Mouse (Mus musculus): ENCODE data around the gene Adh6a. TPM values are rescaled to one million over a fixed set of nuclear protein-coding genes. Genes with fewer than 3 reads are reported as not detected.

Gene Adh6a
- polyA plus RNA-seq, 1 experiment from 2014 or later, result not detected

- Histone ChIP-seq H3K27me3 (ENCODE audit: control insufficient read depth, insufficient read depth, low read depth, low read length) (no peaks in the 10 kb centered on the region), H3K9me3 (replicated peaks; ENCODE audit: control insufficient read depth, low read length, poor library complexity, severe bottlenecking) (no peaks in the 10 kb centered on the region), H3K4me2 (ENCODE audit: low read length) (0 out of 2 replicates have a peak overlapping the region, but pooled peaks have one; percentile 6), H3K4me1 (ENCODE audit: control insufficient read depth, insufficient read depth, low read length) (no peaks in the 10 kb centered on the region; the same call in 1 of the 2 replicates), H3K36me3 (ENCODE audit: control insufficient read depth, insufficient read depth, low read length) (no peaks in the 10 kb centered on the region), H3K9ac (ENCODE audit: low read depth, low read length) (no peak overlapping the region), H3K4me3 (ENCODE audit: low read depth, low read length) (no peak overlapping the region), H3K27ac (ENCODE audit: low read length) (peak overlapping the region; percentile 44; the same call in 1 of the 2 replicates)
- 49% methylated on average over 8 of the region's 8 CpGs for WGBS
- peak; percentile 61; the same call in 1 of the 2 replicates for ATAC-seq
These were observed 6.8 kb upstream of the Adh6a start for GRCm38 (mm10) chr3:138306290-138306683.

- WGBS, result 91% methylated on average over 8 of the region's 8 CpGs
- Histone ChIP-seq H3K36me3 (ENCODE audit: control insufficient read depth, insufficient read depth, low read length) (no peaks in the 10 kb centered on the region), H3K4me1 (ENCODE audit: control insufficient read depth, insufficient read depth, low read length) (no peaks in the 10 kb centered on the region; the same call in 1 of the 2 replicates), H3K27ac (ENCODE audit: low read length) (no peak overlapping the region), H3K9ac (ENCODE audit: low read depth, low read length) (no peak overlapping the region), H3K27me3 (ENCODE audit: control insufficient read depth, insufficient read depth, low read depth, low read length) (no peaks in the 10 kb centered on the region), H3K4me2 (ENCODE audit: low read length) (no peak overlapping the region), H3K9me3 (replicated peaks; ENCODE audit: control insufficient read depth, low read length, poor library complexity, severe bottlenecking) (no peaks in the 10 kb centered on the region), H3K4me3 (ENCODE audit: low read depth, low read length) (no peak overlapping the region)
- ATAC-seq, result no peak
These were observed 3.2 kb upstream of the Adh6a start for GRCm38 (mm10) chr3:138309910-138310309.

GRCm38 (mm10) chr3:138311015-138311414 lies 2.1 kb upstream of the Adh6a start:
- H3K4me2 ChIP-seq (ENCODE audit: low read length), result no peak overlapping the region
- H3K9me3 ChIP-seq (replicated peaks; ENCODE audit: control insufficient read depth, low read length, poor library complexity, severe bottlenecking), result no peaks in the 10 kb centered on the region
- no peaks in the 10 kb centered on the region for H3K27me3 ChIP-seq (ENCODE audit: control insufficient read depth, insufficient read depth, low read depth, low read length)
- H3K36me3 ChIP-seq (ENCODE audit: control insufficient read depth, insufficient read depth, low read length), result no peaks in the 10 kb centered on the region
- no peak for ATAC-seq
- H3K9ac ChIP-seq (ENCODE audit: low read depth, low read length), result no peak overlapping the region
- no peak overlapping the region for H3K4me3 ChIP-seq (ENCODE audit: low read depth, low read length)
- no peak overlapping the region for H3K27ac ChIP-seq (ENCODE audit: low read length)
- H3K4me1 ChIP-seq (ENCODE audit: control insufficient read depth, insufficient read depth, low read length), result no peaks in the 10 kb centered on the region; the same call in 1 of the 2 replicates
- 84% methylated on average over 6 of the region's 6 CpGs for WGBS

- no peak for ATAC-seq
- Histone ChIP-seq H3K4me1 (ENCODE audit: control insufficient read depth, insufficient read depth, low read length) (no peaks in the 10 kb centered on the region), H3K9me3 (replicated peaks; ENCODE audit: control insufficient read depth, low read length, poor library complexity, severe bottlenecking) (no peaks in the 10 kb centered on the region), H3K4me2 (ENCODE audit: low read length) (no peak overlapping the region), H3K36me3 (ENCODE audit: control insufficient read depth, insufficient read depth, low read length) (no peaks in the 10 kb centered on the region), H3K27me3 (ENCODE audit: control insufficient read depth, insufficient read depth, low read depth, low read length) (no peaks in the 10 kb centered on the region), H3K9ac (ENCODE audit: low read depth, low read length) (no peak overlapping the region), H3K27ac (ENCODE audit: low read length) (no peak overlapping the region), H3K4me3 (ENCODE audit: low read depth, low read length) (no peak overlapping the region)
- 82% methylated on average over 2 of the region's 2 CpGs for WGBS
These were observed 3.9 kb downstream of the Adh6a start for GRCm38 (mm10) chr3:138316908-138317472.

- H3K27ac ChIP-seq (ENCODE audit: low read length), result no peak overlapping the region
- H3K4me1 ChIP-seq (ENCODE audit: control insufficient read depth, insufficient read depth, low read length), result no peaks in the 10 kb centered on the region
- H3K9me3 ChIP-seq (replicated peaks; ENCODE audit: control insufficient read depth, low read length, poor library complexity, severe bottlenecking), result peaks cover 8% of the 10 kb centered on the region; the same call in 1 of the 2 replicates
- 94% methylated on average over 17 of the region's 17 CpGs for WGBS
- H3K27me3 ChIP-seq (ENCODE audit: control insufficient read depth, insufficient read depth, low read depth, low read length), result no peaks in the 10 kb centered on the region
- no peak for ATAC-seq
- H3K4me3 ChIP-seq (ENCODE audit: low read depth, low read length), result no peak overlapping the region
- H3K9ac ChIP-seq (ENCODE audit: low read depth, low read length), result no peak overlapping the region
- H3K4me2 ChIP-seq (ENCODE audit: low read length), result no peak overlapping the region
- no peaks in the 10 kb centered on the region for H3K36me3 ChIP-seq (ENCODE audit: control insufficient read depth, insufficient read depth, low read length)
These were observed 11.9 kb downstream of the Adh6a start for GRCm38 (mm10) chr3:138325001-138325400.

- H3K9me3 ChIP-seq (replicated peaks; ENCODE audit: control insufficient read depth, low read length, poor library complexity, severe bottlenecking), result peaks cover 8% of the 10 kb centered on the region; the same call in 1 of the 2 replicates
- no peak for ATAC-seq
- no peaks in the 10 kb centered on the region for H3K4me1 ChIP-seq (ENCODE audit: control insufficient read depth, insufficient read depth, low read length)
- no peaks in the 10 kb centered on the region for H3K36me3 ChIP-seq (ENCODE audit: control insufficient read depth, insufficient read depth, low read length)
- no peak overlapping the region for H3K9ac ChIP-seq (ENCODE audit: low read depth, low read length)
- WGBS, result 93% methylated on average over 6 of the region's 6 CpGs
- no peak overlapping the region for H3K4me3 ChIP-seq (ENCODE audit: low read depth, low read length)
- no peaks in the 10 kb centered on the region for H3K27me3 ChIP-seq (ENCODE audit: control insufficient read depth, insufficient read depth, low read depth, low read length)
- no peak overlapping the region for H3K4me2 ChIP-seq (ENCODE audit: low read length)
- H3K27ac ChIP-seq (ENCODE audit: low read length), result no peak overlapping the region
These were observed 12.4 kb downstream of the Adh6a start for GRCm38 (mm10) chr3:138325466-138325865.

- Histone ChIP-seq H3K4me3 (ENCODE audit: low read depth, low read length) (no peak overlapping the region), H3K4me1 (ENCODE audit: control insufficient read depth, insufficient read depth, low read length) (no peaks in the 10 kb centered on the region), H3K36me3 (ENCODE audit: control insufficient read depth, insufficient read depth, low read length) (no peaks in the 10 kb centered on the region), H3K27ac (ENCODE audit: low read length) (no peak overlapping the region), H3K9ac (ENCODE audit: low read depth, low read length) (no peak overlapping the region), H3K4me2 (ENCODE audit: low read length) (no peak overlapping the region), H3K9me3 (replicated peaks; ENCODE audit: control insufficient read depth, low read length, poor library complexity, severe bottlenecking) (no peaks in the 10 kb centered on the region), H3K27me3 (ENCODE audit: control insufficient read depth, insufficient read depth, low read depth, low read length) (no peaks in the 10 kb centered on the region)
- ATAC-seq, result no peak
- WGBS, result 88% methylated on average over 8 of the region's 8 CpGs
These were observed 20.8 kb downstream of the Adh6a start for GRCm38 (mm10) chr3:138333910-138334309.

- no peaks in the 10 kb centered on the region for H3K36me3 ChIP-seq (ENCODE audit: control insufficient read depth, insufficient read depth, low read length)
- WGBS, result 92% methylated on average over 4 of the region's 4 CpGs
- H3K27ac ChIP-seq (ENCODE audit: low read length), result no peak overlapping the region
- no peaks in the 10 kb centered on the region for H3K27me3 ChIP-seq (ENCODE audit: control insufficient read depth, insufficient read depth, low read depth, low read length)
- H3K4me3 ChIP-seq (ENCODE audit: low read depth, low read length), result no peak overlapping the region
- no peak overlapping the region for H3K9ac ChIP-seq (ENCODE audit: low read depth, low read length)
- H3K4me2 ChIP-seq (ENCODE audit: low read length), result no peak overlapping the region
- ATAC-seq, result no peak
- no peaks in the 10 kb centered on the region for H3K4me1 ChIP-seq (ENCODE audit: control insufficient read depth, insufficient read depth, low read length)
- H3K9me3 ChIP-seq (replicated peaks; ENCODE audit: control insufficient read depth, low read length, poor library complexity, severe bottlenecking), result no peaks in the 10 kb centered on the region
These were observed 21.2 kb downstream of the Adh6a start for GRCm38 (mm10) chr3:138334320-138334719.

- no peaks in the 10 kb centered on the region for H3K4me1 ChIP-seq (ENCODE audit: control insufficient read depth, insufficient read depth, low read length)
- no peak overlapping the region for H3K4me3 ChIP-seq (ENCODE audit: low read depth, low read length)
- no peak overlapping the region for H3K27ac ChIP-seq (ENCODE audit: low read length)
- no peaks in the 10 kb centered on the region for H3K27me3 ChIP-seq (ENCODE audit: control insufficient read depth, insufficient read depth, low read depth, low read length)
- no peak overlapping the region for H3K4me2 ChIP-seq (ENCODE audit: low read length)
- no peak for ATAC-seq
- WGBS, result 95% methylated on average over 1 of the region's 1 CpGs
- no peaks in the 10 kb centered on the region for H3K9me3 ChIP-seq (replicated peaks; ENCODE audit: control insufficient read depth, low read length, poor library complexity, severe bottlenecking)
- H3K9ac ChIP-seq (ENCODE audit: low read depth, low read length), result no peak overlapping the region
- H3K36me3 ChIP-seq (ENCODE audit: control insufficient read depth, insufficient read depth, low read length), result no peaks in the 10 kb centered on the region
These were observed 22.5 kb downstream of the Adh6a start for GRCm38 (mm10) chr3:138335566-138335965.
